Mouse (Mus musculus) spleen, adult 12 weeks (tissue): ENCODE data around the gene Abl1.

Experiments used
- DNase-seq: peaks from one replicate; pipeline ENCODE4 v3.0.0; 2022; ENCODE audit warnings: low spot score

Abl1 gene

DNA sequence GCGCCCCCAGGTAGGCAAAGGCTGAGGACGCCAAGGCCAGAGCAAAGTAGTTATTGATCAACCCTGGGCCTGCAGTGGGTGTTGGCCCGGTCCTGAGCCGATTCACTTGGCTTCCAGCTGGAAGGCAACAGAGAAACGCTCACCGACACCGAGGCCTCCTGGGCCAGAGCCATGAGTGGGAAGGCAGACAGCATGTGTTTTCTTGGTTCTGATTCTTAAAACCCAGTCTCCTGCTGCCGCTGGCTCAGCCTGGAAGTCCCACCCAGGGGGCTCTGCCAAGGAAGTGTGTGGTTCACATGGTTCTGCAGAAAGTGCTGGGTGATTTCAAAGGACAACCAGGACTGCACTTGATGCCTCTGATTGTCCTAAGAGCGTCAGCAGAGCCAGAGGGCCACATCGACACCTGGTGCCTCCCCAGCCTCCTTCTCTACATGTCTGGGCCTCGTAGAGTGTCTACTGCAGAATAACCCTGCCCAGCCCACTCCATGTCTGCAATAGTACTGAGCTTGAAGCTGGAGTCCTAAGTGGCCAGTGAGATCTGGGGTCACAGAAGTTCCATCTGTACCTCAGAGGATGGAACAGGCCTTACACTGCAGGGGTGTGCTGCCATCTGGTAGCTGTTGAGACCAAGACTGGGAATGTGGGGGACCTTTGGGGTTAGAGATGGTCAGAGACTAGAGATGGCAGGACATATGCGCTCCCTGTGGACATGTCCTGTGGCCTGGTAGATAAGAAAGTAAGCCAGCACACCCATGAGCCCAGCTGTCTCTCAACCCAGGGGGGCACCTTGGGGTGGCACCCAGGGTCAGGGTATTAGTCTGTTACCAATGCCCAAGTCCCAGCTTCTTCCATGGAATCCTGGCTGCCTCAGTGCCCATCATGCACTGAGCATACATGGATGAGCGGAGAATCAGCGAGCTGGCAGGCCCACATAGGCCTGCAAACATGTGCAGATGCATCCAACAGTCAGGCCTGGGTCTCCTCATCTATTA is 138.2 kb downstream of the Abl1 start:
- DNase-seq = no peak

- no peak for DNase-seq
Observed at GRCm38 (mm10) chr2:31827877-31828276, 139.7 kb downstream of the Abl1 start.

GRCm38 (mm10) chr2:31828311-31828825 is 140.2 kb downstream of the Abl1 start:
- no peak for DNase-seq

GRCm38 (mm10) chr2:31836091-31836490 is 147.9 kb downstream of the Abl1 start:
- DNase-seq = no peak

DNA sequence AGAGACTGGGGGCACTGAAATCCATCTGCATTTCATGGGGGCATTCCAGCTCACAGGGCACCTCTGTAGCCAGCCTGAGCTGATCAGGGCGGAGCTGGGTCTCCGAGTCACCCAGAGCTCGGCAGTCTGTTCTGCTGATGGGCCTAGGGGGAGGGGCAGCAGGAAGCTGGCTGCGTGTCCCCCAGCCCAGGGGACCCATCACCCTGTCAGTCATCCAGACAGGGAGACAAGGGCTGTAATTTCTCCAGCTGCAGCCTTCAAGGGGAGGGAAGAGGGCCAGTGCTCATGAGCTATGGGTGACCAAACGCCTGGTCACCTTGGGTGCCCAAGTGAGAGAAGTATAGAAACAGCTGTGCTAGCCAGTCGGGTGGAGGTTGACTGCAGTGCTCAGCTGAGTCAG is 148.8 kb downstream of the Abl1 start:
- no peak for DNase-seq

DNA sequence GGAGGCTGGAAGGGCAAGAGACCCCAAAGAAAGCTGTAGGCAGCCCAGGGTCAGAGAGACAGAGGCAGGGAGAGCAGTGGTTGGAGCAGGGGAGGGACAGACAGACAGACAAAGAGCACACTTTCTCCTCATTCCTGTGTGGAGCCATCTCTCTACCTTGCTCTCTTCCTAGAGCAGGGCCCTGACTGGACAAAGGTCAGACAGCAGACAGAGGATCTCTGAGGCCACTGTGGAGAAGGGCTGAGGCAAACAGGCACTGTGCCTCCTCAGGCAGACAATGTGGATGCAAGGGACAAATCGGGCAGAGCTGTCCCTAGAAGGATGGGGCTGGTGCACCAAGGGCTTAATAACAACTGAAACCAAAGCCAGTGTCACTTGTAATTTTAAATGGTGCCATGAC is 150.7 kb downstream of the Abl1 start:
- DNase-seq = no peak

DNA sequence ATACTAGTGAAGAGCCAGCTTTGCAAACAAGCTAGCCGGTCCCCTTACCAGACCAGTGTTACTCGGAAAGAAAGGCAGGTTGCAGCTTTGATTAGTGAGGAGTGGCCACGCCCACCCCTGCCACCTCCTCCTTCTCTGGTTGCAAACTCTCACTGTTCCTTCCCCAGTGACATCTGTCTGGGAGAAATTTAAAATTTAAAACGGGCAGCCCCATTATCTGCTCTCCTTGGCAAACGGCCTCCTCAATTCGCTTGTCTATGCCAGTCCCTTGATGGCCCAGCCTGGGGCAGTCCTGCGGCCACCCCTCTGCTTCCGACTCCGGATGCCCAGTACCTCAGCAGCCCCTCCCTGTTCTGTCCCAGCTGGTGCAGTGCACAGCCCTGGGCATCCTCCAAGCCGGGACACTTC is 156.6 kb downstream of the Abl1 start:
- no peak for DNase-seq

DNA sequence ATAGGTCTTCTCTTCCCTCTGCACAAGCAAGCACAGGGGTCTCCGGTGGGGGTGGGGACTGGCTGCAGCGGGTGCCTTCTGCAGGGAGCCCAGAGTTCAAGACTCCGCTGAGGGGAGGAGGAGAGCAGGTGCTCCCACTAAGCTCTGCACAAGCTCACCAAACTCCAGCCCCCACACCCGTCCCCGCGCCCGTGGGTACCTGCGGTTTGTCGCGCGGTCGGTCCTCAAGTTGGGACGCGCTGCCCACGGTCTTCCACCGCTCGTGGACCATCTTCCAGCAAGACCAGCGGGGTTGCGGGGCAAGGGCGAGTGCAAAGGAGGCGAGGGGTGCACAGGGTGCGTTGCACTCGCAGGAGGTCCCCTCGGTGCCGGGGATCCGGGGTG is 157.3 kb downstream of the Abl1 start:
- DNase-seq = no peak

DNA sequence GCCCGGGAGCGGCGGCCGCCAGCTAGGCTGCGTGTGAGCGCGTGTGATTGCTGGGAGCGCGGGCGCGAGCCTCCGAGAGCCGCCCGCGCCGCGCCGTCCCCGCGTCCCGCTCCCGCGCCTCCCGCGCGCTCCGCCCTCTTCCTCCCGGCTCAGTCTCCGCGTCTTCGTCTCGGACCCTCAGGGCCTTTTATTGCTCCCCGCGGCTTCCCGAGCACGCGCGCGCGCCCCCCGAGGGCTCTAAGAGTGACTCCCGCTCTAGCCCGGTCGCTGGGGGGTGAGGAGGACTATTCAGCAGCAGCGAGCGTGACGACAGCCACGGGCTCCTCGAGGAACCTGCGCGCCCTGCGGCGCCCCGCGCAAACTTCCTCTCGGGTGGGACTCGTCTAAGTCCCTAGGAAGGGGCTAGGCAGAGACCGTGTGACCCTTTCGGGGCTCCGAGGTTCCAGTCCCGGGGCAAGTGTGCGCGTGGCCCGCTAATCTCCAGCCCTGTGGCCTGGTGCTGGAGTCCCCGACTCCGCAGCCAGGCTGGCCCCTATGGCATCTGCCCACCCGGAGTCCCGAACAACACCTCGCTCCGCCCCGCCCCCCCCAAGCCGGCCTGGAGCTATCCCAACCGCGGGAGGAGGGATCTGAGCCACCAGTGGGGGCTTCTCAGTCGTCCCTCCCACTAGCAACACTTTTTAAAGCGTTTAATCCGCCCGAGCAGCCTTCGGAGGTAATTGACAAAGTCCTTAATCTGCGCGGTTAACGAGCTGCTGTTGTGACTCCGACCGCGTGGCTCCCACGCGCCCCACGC is 157.9 kb downstream of the Abl1 start, which contains the start of gene Fibcd1:
Fibcd1 (minus strand) TSS at position 110 of the 796 bp plus-strand sequence.
- DNase-seq = no peak

DNA sequence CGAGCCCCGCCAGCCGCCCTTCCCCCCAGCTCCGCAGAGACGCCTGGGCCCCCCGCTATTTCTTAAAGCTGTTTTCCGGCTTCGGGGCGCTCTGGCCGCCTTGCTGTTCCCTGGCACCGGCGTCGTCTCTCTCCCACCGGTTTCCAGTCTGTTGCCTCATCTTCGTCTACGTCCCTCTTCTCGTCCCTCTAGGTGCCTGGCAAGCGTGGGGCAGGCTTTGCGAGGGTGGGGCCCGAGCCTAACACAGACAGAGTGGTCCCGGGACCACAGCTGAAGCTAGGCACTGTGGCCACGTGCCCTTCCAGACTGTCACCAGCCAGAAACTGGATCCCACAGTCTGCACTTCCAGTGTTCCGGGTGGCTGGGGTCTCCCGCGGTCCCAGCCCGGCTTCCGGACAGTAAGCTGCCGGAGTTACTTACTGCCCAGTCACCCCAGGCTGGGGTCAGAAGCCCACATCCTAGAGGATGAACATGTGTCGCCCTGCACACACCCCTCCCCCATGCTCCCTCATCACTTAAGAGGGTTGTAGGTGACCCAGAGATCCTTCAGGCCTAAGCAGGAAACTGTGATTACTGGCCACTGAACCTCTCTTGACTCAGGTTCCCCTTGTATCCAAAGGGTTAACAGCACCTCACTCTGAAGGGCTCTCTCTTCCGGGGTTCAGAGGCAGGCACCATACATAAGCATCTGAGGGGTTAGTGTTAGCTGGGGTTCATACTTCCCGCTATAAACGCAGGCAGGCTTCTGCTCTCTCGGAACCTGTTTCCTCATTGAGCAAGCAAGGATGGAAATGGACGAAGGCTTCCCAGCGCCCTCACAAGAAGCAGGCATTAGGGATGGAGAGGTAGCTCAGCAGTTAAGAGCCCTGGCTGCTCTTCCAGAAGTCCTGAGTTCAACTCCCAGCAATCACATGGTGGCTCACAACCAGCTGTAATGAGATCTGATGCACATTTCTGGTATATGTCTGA is 158.8 kb downstream of the Abl1 start:
- DNase-seq = no peak

GRCm38 (mm10) chr2:31847908-31848307 is 159.7 kb downstream of the Abl1 start:
- DNase-seq = peak; percentile 40

DNA sequence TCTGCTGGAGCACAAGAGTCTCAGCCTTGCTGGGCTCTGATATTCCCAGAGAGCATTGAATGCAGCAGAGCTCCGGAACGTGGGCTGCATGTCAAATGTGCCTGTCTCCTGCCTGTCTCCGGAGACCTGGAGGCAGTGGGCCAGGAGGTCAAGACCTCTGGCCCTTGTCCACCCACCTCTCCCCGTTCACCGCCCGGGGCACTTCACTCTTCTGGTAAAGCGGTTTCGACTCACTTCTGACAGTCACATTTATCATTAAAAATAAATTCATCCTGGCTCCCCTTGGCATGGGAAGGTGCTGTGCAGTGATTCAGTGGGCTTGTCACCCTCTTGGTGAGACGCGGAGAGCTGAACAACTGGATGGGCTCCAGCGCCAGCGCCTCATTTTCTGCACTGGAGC is 162.0 kb downstream of the Abl1 start:
- no peak for DNase-seq
